Mouse (Mus musculus): ENCODE data around the gene Gm37240. TPM values are rescaled to one million over a fixed set of nuclear protein-coding genes. Genes with fewer than 3 reads are reported as not detected.

Gene Gm37240
- total RNA-seq, 2 experiments from 2014 or later: not detected

GRCm38 (mm10) chr3:84852877-84853276, 1034.4 kb downstream of the Gm37240 start:
- no peak for ATAC-seq (replicated peaks; ENCODE audit: low FRiP score, poor library complexity, severe bottlenecking)

- ATAC-seq (replicated peaks; ENCODE audit: low FRiP score, poor library complexity, severe bottlenecking): no peak
Measured at GRCm38 (mm10) chr3:84851801-84852200, 1035.5 kb downstream of the Gm37240 start.

- ATAC-seq (replicated peaks; ENCODE audit: low FRiP score, poor library complexity, severe bottlenecking): no peak
Measured at GRCm38 (mm10) chr3:84850418-84850817, 1036.9 kb downstream of the Gm37240 start.

GRCm38 (mm10) chr3:84848798-84849197, 1038.5 kb downstream of the Gm37240 start:
- no peak for ATAC-seq (replicated peaks; ENCODE audit: low FRiP score, poor library complexity, severe bottlenecking)

GRCm38 (mm10) chr3:84843594-84843993, 1043.7 kb downstream of the Gm37240 start:
- ATAC-seq (replicated peaks; ENCODE audit: low FRiP score, poor library complexity, severe bottlenecking): no peak; the same call in 1 of the 2 replicates

- no peak for ATAC-seq (replicated peaks; ENCODE audit: low FRiP score, poor library complexity, severe bottlenecking)
Measured at GRCm38 (mm10) chr3:84842793-84843192, 1044.5 kb downstream of the Gm37240 start.

- no peak for ATAC-seq (replicated peaks; ENCODE audit: low FRiP score, poor library complexity, severe bottlenecking)
Measured at GRCm38 (mm10) chr3:84841271-84841670, 1046.0 kb downstream of the Gm37240 start.

- no peak for ATAC-seq (replicated peaks; ENCODE audit: low FRiP score, poor library complexity, severe bottlenecking)
Measured at GRCm38 (mm10) chr3:84839499-84839898, 1047.8 kb downstream of the Gm37240 start.

GRCm38 (mm10) chr3:84837984-84838383, 1049.3 kb downstream of the Gm37240 start:
- no peak for ATAC-seq (replicated peaks; ENCODE audit: low FRiP score, poor library complexity, severe bottlenecking)

- ATAC-seq (replicated peaks; ENCODE audit: low FRiP score, poor library complexity, severe bottlenecking): no peak
Measured at GRCm38 (mm10) chr3:84836029-84836428, 1051.3 kb downstream of the Gm37240 start.

- no peak for ATAC-seq (replicated peaks; ENCODE audit: low FRiP score, poor library complexity, severe bottlenecking)
Measured at GRCm38 (mm10) chr3:84829366-84829765, 1058.0 kb downstream of the Gm37240 start.

GRCm38 (mm10) chr3:84827617-84828016, 1059.7 kb downstream of the Gm37240 start:
- no peak for ATAC-seq (replicated peaks; ENCODE audit: low FRiP score, poor library complexity, severe bottlenecking)

GRCm38 (mm10) chr3:84826938-84827337, 1060.4 kb downstream of the Gm37240 start:
- no peak for ATAC-seq (replicated peaks; ENCODE audit: low FRiP score, poor library complexity, severe bottlenecking)

- ATAC-seq (replicated peaks; ENCODE audit: low FRiP score, poor library complexity, severe bottlenecking): no peak
Measured at GRCm38 (mm10) chr3:84826405-84826804, 1060.9 kb downstream of the Gm37240 start.

- ATAC-seq (replicated peaks; ENCODE audit: low FRiP score, poor library complexity, severe bottlenecking): no peak
Measured at GRCm38 (mm10) chr3:84825990-84826389, 1061.3 kb downstream of the Gm37240 start.

GRCm38 (mm10) chr3:84820654-84821201, 1066.6 kb downstream of the Gm37240 start:
- no peak for ATAC-seq (replicated peaks; ENCODE audit: low FRiP score, poor library complexity, severe bottlenecking)

GRCm38 (mm10) chr3:84816951-84817350, 1070.4 kb downstream of the Gm37240 start:
- no peak for ATAC-seq (replicated peaks; ENCODE audit: low FRiP score, poor library complexity, severe bottlenecking)

- ATAC-seq (replicated peaks; ENCODE audit: low FRiP score, poor library complexity, severe bottlenecking): peak; percentile 49
Measured at GRCm38 (mm10) chr3:84815461-84815860, 1071.9 kb downstream of the Gm37240 start.

- no peak for ATAC-seq (replicated peaks; ENCODE audit: low FRiP score, poor library complexity, severe bottlenecking)
Measured at GRCm38 (mm10) chr3:84814762-84815381, 1072.4 kb downstream of the Gm37240 start, which contains the start of gene Fbxw7. Gene Fbxw7 (plus strand): TSS chr3:84815268.

- ATAC-seq (replicated peaks; ENCODE audit: low FRiP score, poor library complexity, severe bottlenecking): peak; percentile 91
Measured at GRCm38 (mm10) chr3:84814157-84814761, 1073.1 kb downstream of the Gm37240 start.

- ATAC-seq (replicated peaks; ENCODE audit: low FRiP score, poor library complexity, severe bottlenecking): peak; percentile 56
Measured at GRCm38 (mm10) chr3:84813436-84814156, 1073.7 kb downstream of the Gm37240 start.

Data from erythroblast, adult 5-6 weeks (primary cell).